Mouse (Mus musculus) hindbrain, embryonic 10.5 days (tissue): Measurements from ENCODE around the gene Rbm17. TPM values are rescaled to one million over a fixed set of nuclear protein-coding genes. Genes with fewer than 3 reads are reported as not detected.

Experiments
- polyA plus RNA-seq: library from polyadenylated mRNA; unstranded; fragments of >200 nt; fragmentation: Nextera tagmentation; extraction: Ambion mirVana; gene quantifications from 2 replicates; pipeline ENCODE4 v1.2.1, GENCODE M21; 2016

The Rbm17 gene
- polyA plus RNA-seq, 1 experiment from 2014 or later, result 160 TPM

Other genes starting within 250 kb of the Rbm17 start
- 14.8 and 15.4 TPM in 2 replicates for gene Pfkfb3, start 50.1 kb downstream of the Rbm17 start, polyA plus RNA-seq
- gene Gm17490, start 22.1 kb upstream of the Rbm17 start, polyA plus RNA-seq, result not detected in 2 replicates
- gene Il2ra, start 38.7 kb upstream of the Rbm17 start, polyA plus RNA-seq, result not detected in 2 replicates
- gene Il15ra, start 101.1 kb upstream of the Rbm17 start, polyA plus RNA-seq, result 0.35 and 0.51 TPM in 2 replicates
- gene Fbh1, start 173.4 kb upstream of the Rbm17 start, polyA plus RNA-seq, result 109 and 113 TPM in 2 replicates
- 48.8 and 50.0 TPM in 2 replicates for gene Ankrd16, start 173.7 kb upstream of the Rbm17 start, polyA plus RNA-seq